Mouse (Mus musculus): ENCODE data around the gene Katnb1. TPM values are rescaled to one million over a fixed set of nuclear protein-coding genes. Genes with fewer than 3 reads are reported as not detected.

Gene Katnb1
- 8.2 and 9.6 TPM in 2 replicates for polyA plus RNA-seq (2015; fragmentation: Nextera tagmentation; extraction: Ambion mirVana)

DNA sequence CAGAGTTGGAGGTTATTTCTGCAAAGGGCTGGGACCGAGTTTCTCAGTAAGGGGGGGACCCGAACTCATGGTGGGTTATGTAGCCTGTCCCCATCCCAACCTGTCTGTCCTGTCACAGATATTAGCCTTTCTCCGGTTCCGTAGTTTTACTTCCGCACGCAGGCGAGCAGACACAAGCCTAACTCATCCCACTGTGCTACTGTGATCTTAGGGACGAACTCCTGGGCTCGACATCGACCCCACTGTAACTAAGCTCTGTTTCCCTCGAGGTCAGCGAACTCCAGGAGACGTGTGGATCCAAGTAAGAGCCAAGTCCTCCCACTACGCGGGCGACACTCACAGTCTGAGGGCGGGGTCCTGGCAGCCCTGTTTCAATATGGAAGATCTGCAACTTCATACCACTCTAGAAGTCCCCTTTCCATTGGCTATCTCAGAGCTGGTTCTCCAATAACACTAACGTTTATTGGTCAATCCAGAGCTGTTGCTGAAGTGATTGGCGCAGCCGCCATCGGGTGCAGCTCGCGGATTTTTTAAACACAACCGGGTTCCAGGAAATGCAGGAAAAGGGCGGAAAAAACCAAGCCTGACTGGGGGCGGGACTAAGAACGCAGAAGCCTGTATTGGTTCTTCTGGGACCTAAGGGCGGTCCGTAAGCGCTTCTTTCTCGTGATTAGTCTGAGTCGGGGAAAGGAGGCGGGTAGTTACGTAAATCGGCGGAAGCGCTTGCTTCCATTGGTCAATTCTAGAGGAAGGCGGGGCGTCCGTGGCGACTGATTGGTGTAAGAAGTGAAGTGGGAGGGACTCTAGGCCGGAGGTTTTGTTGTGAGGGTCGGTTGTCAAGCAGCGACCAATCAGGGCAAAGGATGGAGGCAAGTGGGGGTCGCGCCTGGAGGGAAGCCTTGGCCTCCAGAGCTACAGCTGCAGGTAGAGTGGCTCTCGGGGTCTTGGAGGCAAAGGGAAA is at the start of gene Katnb1:
Katnb1 (plus strand) TSS at position 806 of the 961 bp plus-strand sequence.
- no peaks in the 10 kb centered on the region for H3K36me3 ChIP-seq (ENCODE audit: control insufficient read depth, insufficient read depth)
- H3K4me3 ChIP-seq (ENCODE audit: low read depth, low read length) = peak within 1 kb of the TSS; percentile 88
- WGBS (ENCODE audit: insufficient replicate concordance) = under 1% methylated on average over 47 of the region's 47 CpGs
- H3K4me2 ChIP-seq (ENCODE audit: low read depth, low read length) = peak within 1 kb of the TSS; percentile 95
- H3K9me3 ChIP-seq (replicated peaks; ENCODE audit: control insufficient read depth, low read length) = no peaks in the 10 kb centered on the region
- H3K27ac ChIP-seq (ENCODE audit: low read length) = peak within 1 kb of the TSS; percentile 85
- peak; percentile 92 for ATAC-seq (ENCODE audit: low read depth)
- H3K4me1 ChIP-seq (ENCODE audit: control insufficient read depth, low read depth, low read length) = peaks cover 30% of the 10 kb centered on the region
- H3K9ac ChIP-seq (ENCODE audit: low read depth, low read length) = peak within 1 kb of the TSS; percentile 88
- H3K27me3 ChIP-seq (ENCODE audit: control insufficient read depth, insufficient read depth, low read depth, low read length) = no peaks in the 10 kb centered on the region

DNA sequence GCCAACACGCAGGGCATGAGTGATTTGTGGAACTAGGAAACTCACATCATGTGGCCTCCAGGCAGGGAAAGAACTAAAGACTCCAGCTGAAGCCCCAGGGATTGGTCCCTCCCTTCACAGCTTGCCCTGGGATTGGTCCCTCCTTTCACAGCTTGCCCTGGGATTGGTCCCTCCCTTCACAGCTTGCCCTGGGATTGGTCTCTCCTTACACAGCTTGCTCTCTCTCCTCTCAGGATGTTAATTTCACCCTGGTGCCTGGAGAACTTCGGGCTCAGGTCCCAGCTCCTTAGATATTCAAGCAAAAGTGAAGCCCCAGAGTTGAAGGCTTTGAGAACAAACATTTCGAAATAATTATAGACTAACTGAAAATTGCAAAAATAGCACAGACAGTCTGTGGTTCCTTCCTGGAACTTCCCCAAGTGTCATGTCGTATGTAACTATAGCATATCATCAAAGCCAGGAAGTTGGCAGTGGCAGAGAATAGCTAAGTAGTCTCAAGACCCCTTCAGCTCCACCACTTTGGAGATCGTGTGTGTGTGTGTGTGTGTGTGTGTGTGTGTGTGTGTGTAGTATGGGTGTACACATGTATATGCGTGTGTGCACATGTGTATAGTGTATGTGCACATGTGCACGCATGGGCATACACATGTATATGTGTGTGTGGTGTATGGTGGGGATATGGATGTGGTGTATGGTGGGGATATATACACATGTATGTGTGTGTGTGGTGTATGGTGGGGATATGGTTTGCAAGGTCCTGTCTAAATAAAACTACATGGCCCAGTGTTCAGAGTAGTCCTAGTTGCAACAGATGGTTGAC is 43.7 kb upstream of the Katnb1 start:
- WGBS (ENCODE audit: insufficient replicate concordance) = 33% methylated on average over 7 of the region's 7 CpGs
- no peak overlapping the region for H3K4me2 ChIP-seq (ENCODE audit: low read depth, low read length)
- H3K9ac ChIP-seq (ENCODE audit: low read depth, low read length) = no peak overlapping the region
- peak; percentile 60 for ATAC-seq (ENCODE audit: low read depth)
- H3K4me1 ChIP-seq (ENCODE audit: control insufficient read depth, low read depth, low read length) = no peaks in the 10 kb centered on the region
- no peaks in the 10 kb centered on the region for H3K9me3 ChIP-seq (replicated peaks; ENCODE audit: control insufficient read depth, low read length)
- no peak overlapping the region for H3K27ac ChIP-seq (ENCODE audit: low read length)
- H3K27me3 ChIP-seq (ENCODE audit: control insufficient read depth, insufficient read depth, low read depth, low read length) = no peaks in the 10 kb centered on the region
- H3K4me3 ChIP-seq (ENCODE audit: low read depth, low read length) = no peak overlapping the region
- no peaks in the 10 kb centered on the region for H3K36me3 ChIP-seq (ENCODE audit: control insufficient read depth, insufficient read depth)

GRCm38 (mm10) chr8:95041883-95042784 is 38.9 kb upstream of the Katnb1 start:
- Histone ChIP-seq H3K4me2 (ENCODE audit: low read depth, low read length) (peak overlapping the region; percentile 19), H3K4me1 (ENCODE audit: control insufficient read depth, low read depth, low read length) (no peaks in the 10 kb centered on the region), H3K27ac (ENCODE audit: low read length) (peak overlapping the region; percentile 76), H3K9me3 (replicated peaks; ENCODE audit: control insufficient read depth, low read length) (no peaks in the 10 kb centered on the region), H3K36me3 (ENCODE audit: control insufficient read depth, insufficient read depth) (no peaks in the 10 kb centered on the region), H3K4me3 (ENCODE audit: low read depth, low read length) (no peak overlapping the region), H3K27me3 (ENCODE audit: control insufficient read depth, insufficient read depth, low read depth, low read length) (no peaks in the 10 kb centered on the region), H3K9ac (ENCODE audit: low read depth, low read length) (no peak overlapping the region)
- peak; percentile 81 for ATAC-seq (ENCODE audit: low read depth)
- 48% methylated on average over 6 of the region's 6 CpGs for WGBS (ENCODE audit: insufficient replicate concordance)

DNA sequence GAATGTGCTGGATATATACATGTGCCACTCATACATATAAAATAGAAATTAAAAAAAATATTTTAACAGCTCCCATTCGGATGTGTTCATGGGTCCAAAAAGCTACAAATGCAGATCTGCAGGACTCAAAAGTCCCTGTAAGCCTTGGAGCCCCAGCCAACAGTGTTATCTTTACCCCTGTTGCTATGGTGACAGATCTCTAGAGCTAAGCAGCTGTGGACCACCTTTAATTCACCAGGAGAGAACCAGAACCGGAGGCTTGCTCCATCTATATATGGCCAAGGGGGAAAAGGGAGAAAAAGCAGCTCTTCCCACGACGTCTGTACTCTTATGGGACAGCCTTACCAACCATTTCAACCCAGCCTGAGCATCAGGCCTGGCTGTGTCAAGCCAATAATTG is 36.2 kb upstream of the Katnb1 start:
- Histone ChIP-seq H3K4me3 (ENCODE audit: low read depth, low read length) (no peak overlapping the region), H3K4me1 (ENCODE audit: control insufficient read depth, low read depth, low read length) (no peaks in the 10 kb centered on the region), H3K9me3 (replicated peaks; ENCODE audit: control insufficient read depth, low read length) (no peaks in the 10 kb centered on the region), H3K27ac (ENCODE audit: low read length) (no peak overlapping the region), H3K36me3 (ENCODE audit: control insufficient read depth, insufficient read depth) (no peaks in the 10 kb centered on the region), H3K4me2 (ENCODE audit: low read depth, low read length) (no peak overlapping the region), H3K9ac (ENCODE audit: low read depth, low read length) (no peak overlapping the region), H3K27me3 (ENCODE audit: control insufficient read depth, insufficient read depth, low read depth, low read length) (no peaks in the 10 kb centered on the region)
- 44% methylated on average over 4 of the region's 4 CpGs for whole genome bisulfite sequencing (ENCODE audit: insufficient replicate concordance)
- ATAC-seq (ENCODE audit: low read depth) = no peak

GRCm38 (mm10) chr8:95046982-95047381 is 34.0 kb upstream of the Katnb1 start:
- no peak for ATAC-seq (ENCODE audit: low read depth)
- H3K27me3 ChIP-seq (ENCODE audit: control insufficient read depth, insufficient read depth, low read depth, low read length) = no peaks in the 10 kb centered on the region
- H3K4me1 ChIP-seq (ENCODE audit: control insufficient read depth, low read depth, low read length) = no peaks in the 10 kb centered on the region
- no peaks in the 10 kb centered on the region for H3K36me3 ChIP-seq (ENCODE audit: control insufficient read depth, insufficient read depth)
- H3K4me2 ChIP-seq (ENCODE audit: low read depth, low read length) = no peak overlapping the region
- no peak overlapping the region for H3K9ac ChIP-seq (ENCODE audit: low read depth, low read length)
- no peak overlapping the region for H3K27ac ChIP-seq (ENCODE audit: low read length)
- no peaks in the 10 kb centered on the region for H3K9me3 ChIP-seq (replicated peaks; ENCODE audit: control insufficient read depth, low read length)
- WGBS (ENCODE audit: insufficient replicate concordance) = 18% methylated on average over 3 of the region's 3 CpGs
- H3K4me3 ChIP-seq (ENCODE audit: low read depth, low read length) = no peak overlapping the region

- Histone ChIP-seq H3K27ac (ENCODE audit: low read length) (no peak overlapping the region), H3K9ac (ENCODE audit: low read depth, low read length) (no peak overlapping the region), H3K36me3 (ENCODE audit: control insufficient read depth, insufficient read depth) (no peaks in the 10 kb centered on the region), H3K4me1 (ENCODE audit: control insufficient read depth, low read depth, low read length) (no peaks in the 10 kb centered on the region), H3K9me3 (replicated peaks; ENCODE audit: control insufficient read depth, low read length) (no peaks in the 10 kb centered on the region), H3K4me3 (ENCODE audit: low read depth, low read length) (no peak overlapping the region), H3K4me2 (ENCODE audit: low read depth, low read length) (no peak overlapping the region), H3K27me3 (ENCODE audit: control insufficient read depth, insufficient read depth, low read depth, low read length) (no peaks in the 10 kb centered on the region)
- 49% methylated on average over 6 of the region's 6 CpGs for WGBS (ENCODE audit: insufficient replicate concordance)
- ATAC-seq (ENCODE audit: low read depth) = no peak
Measured at GRCm38 (mm10) chr8:95047884-95048680, 32.9 kb upstream of the Katnb1 start.

- Histone ChIP-seq H3K36me3 (ENCODE audit: control insufficient read depth, insufficient read depth) (no peaks in the 10 kb centered on the region), H3K9ac (ENCODE audit: low read depth, low read length) (no peak overlapping the region), H3K4me2 (ENCODE audit: low read depth, low read length) (no peak overlapping the region), H3K27ac (ENCODE audit: low read length) (no peak overlapping the region), H3K4me3 (ENCODE audit: low read depth, low read length) (no peak overlapping the region), H3K27me3 (ENCODE audit: control insufficient read depth, insufficient read depth, low read depth, low read length) (no peaks in the 10 kb centered on the region), H3K4me1 (ENCODE audit: control insufficient read depth, low read depth, low read length) (peaks cover 4% of the 10 kb centered on the region; the same call in 1 of the 2 replicates), H3K9me3 (replicated peaks; ENCODE audit: control insufficient read depth, low read length) (no peaks in the 10 kb centered on the region)
- WGBS (ENCODE audit: insufficient replicate concordance) = 25% methylated on average over 2 of the region's 2 CpGs
- ATAC-seq (ENCODE audit: low read depth) = no peak
Measured at GRCm38 (mm10) chr8:95049636-95050035, 31.4 kb upstream of the Katnb1 start.

GRCm38 (mm10) chr8:95054438-95054837 is 26.5 kb upstream of the Katnb1 start:
- Histone ChIP-seq H3K4me3 (ENCODE audit: low read depth, low read length) (no peak overlapping the region), H3K4me2 (ENCODE audit: low read depth, low read length) (no peak overlapping the region), H3K4me1 (ENCODE audit: control insufficient read depth, low read depth, low read length) (peaks cover 18% of the 10 kb centered on the region), H3K27ac (ENCODE audit: low read length) (no peak overlapping the region), H3K9ac (ENCODE audit: low read depth, low read length) (no peak overlapping the region), H3K27me3 (ENCODE audit: control insufficient read depth, insufficient read depth, low read depth, low read length) (no peaks in the 10 kb centered on the region), H3K36me3 (ENCODE audit: control insufficient read depth, insufficient read depth) (no peaks in the 10 kb centered on the region), H3K9me3 (replicated peaks; ENCODE audit: control insufficient read depth, low read length) (no peaks in the 10 kb centered on the region)
- no peak for ATAC-seq (ENCODE audit: low read depth)
- WGBS (ENCODE audit: insufficient replicate concordance) = 34% methylated on average over 6 of the region's 6 CpGs
